Mouse (Mus musculus): Measurements from ENCODE around the gene Syvn1.

DNA sequence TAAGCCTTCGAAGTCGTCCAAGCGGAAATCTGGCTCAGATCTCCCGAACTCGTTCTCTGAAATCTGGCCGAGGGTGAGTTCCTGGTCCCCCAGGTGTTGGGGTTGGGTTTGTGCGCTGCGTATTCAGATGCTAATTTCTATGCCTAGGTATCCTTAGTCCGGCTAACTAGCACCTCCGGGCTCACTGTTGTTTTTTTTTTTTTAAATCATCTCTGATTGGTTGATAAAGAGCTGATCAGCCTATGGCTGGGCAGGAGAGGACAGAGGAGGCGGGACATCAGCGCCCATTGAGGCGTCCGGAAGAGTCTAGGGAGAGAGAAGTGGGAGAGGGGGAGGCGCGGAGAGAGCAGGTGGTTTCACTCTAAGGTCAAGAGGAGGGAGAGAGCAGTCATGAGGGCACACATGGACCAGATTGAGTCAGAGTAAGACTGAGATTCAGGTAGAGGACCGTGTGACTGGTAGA, 39.1 kb downstream of the Syvn1 start:
- no peak for TF ChIP-seq CTCF (conservative IDR thresholded peaks at IDR 0.05; ENCODE audit: insufficient read depth, insufficient read length, low read depth, low read length)
- TF ChIP-seq POLR2A (IDR thresholded peaks at IDR 0.05; ENCODE audit: low read depth, low read length), result no peak

All from kidney, adult 2 months (tissue).